Mouse (Mus musculus) lung, embryonic 14.5 days (tissue): ENCODE data around the gene Hormad1. TPM values are rescaled to one million over a fixed set of nuclear protein-coding genes. Genes with fewer than 3 reads are reported as not detected.
"Not testable (repeated sequence)": the region's sequence is repeated elsewhere in the genome, so short reads cannot be mapped to it uniquely, and the experiment has no call there.

Experiments
- ATAC-seq: fragments of 200-750 bp; cut with Nextera tagmentation; 2 replicates; pipeline ENCODE4 v1.8.0; 2017; ENCODE audit warnings: mild to moderate bottlenecking, moderate TSS enrichment, moderate library complexity; ENCODE audit not compliant: insufficient read depth
- DNase-seq: peaks from one replicate; pipeline ENCODE4 v3.0.0-alpha.2; 2015
- H3K27ac ChIP-seq: fragments of 300-500 bp; sonication (generic); 2 replicates; pipeline ENCODE4 v1.5.1; 2014; ENCODE audit warnings: low read depth, mild to moderate bottlenecking, moderate library complexity
- H3K27me3 ChIP-seq: fragments of 300-500 bp; sonication (generic); 2 replicates; pipeline ENCODE4 v1.6.1; 2014; ENCODE audit warnings: low read length, control low read depth; ENCODE audit not compliant: insufficient read depth
- H3K36me3 ChIP-seq: fragments of 300-500 bp; sonication (generic); 2 replicates; pipeline ENCODE4 v1.6.1; 2014; ENCODE audit warnings: control low read depth; ENCODE audit not compliant: insufficient read depth
- H3K4me1 ChIP-seq: fragments of 300-500 bp; sonication (generic); 2 replicates; pipeline ENCODE4 v1.6.1; 2014; ENCODE audit warnings: antibody characterized with exemption, control low read depth; ENCODE audit not compliant: insufficient read depth
- H3K4me2 ChIP-seq: fragments of 300-500 bp; sonication (generic); 2 replicates; pipeline ENCODE4 v1.6.1; 2014; ENCODE audit warnings: mild to moderate bottlenecking
- H3K4me3 ChIP-seq: fragments of 300-500 bp; sonication (generic); 2 replicates; pipeline ENCODE4 v1.5.1; 2014; ENCODE audit warnings: low read depth, low read length
- H3K9ac ChIP-seq: fragments of 300-500 bp; sonication (generic); 2 replicates; pipeline ENCODE4 v1.6.1; 2014
- H3K9me3 ChIP-seq: fragments of 300-500 bp; sonication (generic); 2 replicates; pipeline ENCODE4 v1.6.1; 2016; ENCODE audit warnings: low read depth, low read length, control low read depth
- CTCF ChIP-seq: IDR thresholded peaks from 2 replicates; pipeline ENCODE4 v1.5.1; 2016; ENCODE audit warnings: antibody characterized with exemption, low read depth
- WGBS: fragments of 180-500 bp; shearing (Covaris S2); extraction: QIAGEN DNeasy Blood & Tissue Kit; methylation state at CpG from one replicate; pipeline ENCODE4 v1.1.7; 2014; 5-methylcytosine and 5-hydroxymethylcytosine counted together
- polyA plus RNA-seq: library from polyadenylated mRNA; unstranded; fragments of >200 nt; fragmentation: Nextera tagmentation; extraction: Ambion mirVana; gene quantifications from 2 replicates; pipeline ENCODE4 v1.2.1, GENCODE M21; 2014

Hormad1 gene
- polyA plus RNA-seq, 1 experiment from 2014 or later = not detected

DNA sequence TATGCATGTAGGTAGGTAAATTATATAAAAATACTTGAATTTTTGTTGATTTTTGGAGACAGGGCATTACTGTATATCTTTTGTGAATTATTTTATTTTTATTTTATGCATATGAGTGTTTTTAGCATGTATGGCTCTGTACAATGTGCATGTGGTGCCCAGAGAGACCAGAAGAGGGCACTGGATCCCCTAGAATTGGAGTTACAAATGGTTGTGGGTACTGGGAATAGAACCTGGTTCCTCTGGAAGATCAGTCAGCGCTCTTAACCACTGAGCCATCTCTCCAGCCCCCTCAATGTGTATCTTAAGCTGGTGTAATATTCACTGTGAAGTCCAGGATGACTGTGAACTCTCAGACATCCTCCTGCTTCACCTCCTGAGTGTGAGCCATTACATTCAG, 24.6 kb upstream of the Hormad1 start:
- no peak for TF ChIP-seq CTCF
- WGBS = 79% methylated on average over 1 of the region's 1 CpGs
- no peak for ATAC-seq
- H3K4me1 ChIP-seq = no peaks in the 10 kb centered on the region
- H3K36me3 ChIP-seq = no peaks in the 10 kb centered on the region
- H3K27me3 ChIP-seq = no peaks in the 10 kb centered on the region
- no peak overlapping the region for H3K4me2 ChIP-seq
- H3K27ac ChIP-seq = no peak overlapping the region
- H3K9ac ChIP-seq = no peak overlapping the region
- H3K4me3 ChIP-seq = no peak overlapping the region
- DNase-seq = no peak
- H3K9me3 ChIP-seq = no peaks in the 10 kb centered on the region

DNA sequence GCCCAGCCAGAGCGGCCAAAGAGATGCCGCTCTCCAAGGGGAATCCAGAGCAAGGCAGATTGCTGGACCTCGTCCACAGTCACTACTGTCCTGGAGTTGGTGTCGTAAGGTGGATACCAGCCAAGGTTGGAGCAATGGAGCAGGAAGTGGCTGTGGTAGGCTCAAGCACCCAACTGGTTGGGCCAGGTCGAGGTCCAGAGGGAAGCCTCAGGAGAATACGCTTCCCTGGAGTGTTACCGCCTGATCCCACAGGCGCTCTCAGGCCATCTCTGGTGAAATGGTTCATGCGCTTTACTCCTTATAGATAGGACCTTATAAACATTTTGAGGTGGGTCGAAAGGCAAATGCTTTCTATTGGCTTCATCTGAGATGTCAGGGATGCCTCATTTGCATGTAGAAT, 20.5 kb upstream of the Hormad1 start:
- H3K4me3 ChIP-seq = no peak overlapping the region
- H3K9ac ChIP-seq = no peak overlapping the region
- H3K9me3 ChIP-seq = no peaks in the 10 kb centered on the region
- H3K4me1 ChIP-seq = no peaks in the 10 kb centered on the region
- H3K27ac ChIP-seq = no peak overlapping the region
- ATAC-seq (no peak), DNase-seq (no peak)
- 85% methylated on average over 10 of the region's 10 CpGs for WGBS
- no peaks in the 10 kb centered on the region for H3K27me3 ChIP-seq
- no peaks in the 10 kb centered on the region for H3K36me3 ChIP-seq
- no peak for TF ChIP-seq CTCF
- no peak overlapping the region for H3K4me2 ChIP-seq

DNA sequence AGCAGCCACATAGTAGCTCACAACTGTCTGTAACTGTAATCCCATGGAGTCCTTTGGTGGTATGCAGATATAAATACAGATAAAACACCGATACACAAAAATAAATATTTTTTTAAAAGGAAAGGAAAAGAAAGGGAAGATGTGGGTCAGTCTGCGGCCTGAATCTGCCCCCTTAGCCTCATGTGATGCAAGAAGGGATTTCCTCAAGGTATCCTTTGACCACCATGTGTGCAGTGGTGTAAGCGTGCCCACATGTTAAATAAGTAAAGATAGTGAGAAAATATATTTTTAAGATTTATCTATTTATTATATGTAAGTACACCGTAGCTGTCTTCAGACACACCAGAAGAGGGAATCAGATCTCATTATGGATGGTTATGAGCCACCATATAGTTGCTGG, 19.6 kb upstream of the Hormad1 start:
- WGBS = 88% methylated on average over 4 of the region's 4 CpGs
- no peaks in the 10 kb centered on the region for H3K9me3 ChIP-seq
- no peak overlapping the region for H3K4me2 ChIP-seq
- no peaks in the 10 kb centered on the region for H3K36me3 ChIP-seq
- H3K4me3 ChIP-seq = no peak overlapping the region
- H3K4me1 ChIP-seq = no peaks in the 10 kb centered on the region
- H3K27ac ChIP-seq = no peak overlapping the region
- ATAC-seq (no peak), DNase-seq (no peak)
- no peaks in the 10 kb centered on the region for H3K27me3 ChIP-seq
- no peak overlapping the region for H3K9ac ChIP-seq
- TF ChIP-seq CTCF = no peak

DNA sequence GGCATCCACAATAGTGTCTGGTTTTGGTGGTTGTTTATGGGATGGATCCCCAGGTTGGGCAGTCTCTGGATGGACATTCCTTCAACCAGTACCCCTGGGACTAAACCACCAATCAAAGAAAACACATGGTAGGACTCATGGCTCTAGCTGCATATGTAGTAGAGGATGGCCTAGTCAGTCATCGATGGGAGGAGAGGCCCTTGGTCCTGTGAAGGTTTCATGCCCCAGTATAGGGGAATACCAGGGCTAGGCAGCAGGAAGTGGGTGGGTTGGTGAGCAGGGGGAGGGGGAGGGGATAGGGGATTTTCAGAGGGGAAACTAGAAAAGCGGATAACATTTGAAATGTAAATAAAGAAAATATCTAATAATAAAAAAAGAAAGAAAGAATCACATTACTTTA, 18.3 kb upstream of the Hormad1 start:
- not testable (repeated sequence) for H3K27me3 ChIP-seq, H3K4me2 ChIP-seq, H3K36me3 ChIP-seq, ATAC-seq, H3K9me3 ChIP-seq, DNase-seq, H3K27ac ChIP-seq, H3K9ac ChIP-seq, H3K4me3 ChIP-seq, H3K4me1 ChIP-seq
- WGBS = 61% methylated on average over 2 of the region's 2 CpGs

DNA sequence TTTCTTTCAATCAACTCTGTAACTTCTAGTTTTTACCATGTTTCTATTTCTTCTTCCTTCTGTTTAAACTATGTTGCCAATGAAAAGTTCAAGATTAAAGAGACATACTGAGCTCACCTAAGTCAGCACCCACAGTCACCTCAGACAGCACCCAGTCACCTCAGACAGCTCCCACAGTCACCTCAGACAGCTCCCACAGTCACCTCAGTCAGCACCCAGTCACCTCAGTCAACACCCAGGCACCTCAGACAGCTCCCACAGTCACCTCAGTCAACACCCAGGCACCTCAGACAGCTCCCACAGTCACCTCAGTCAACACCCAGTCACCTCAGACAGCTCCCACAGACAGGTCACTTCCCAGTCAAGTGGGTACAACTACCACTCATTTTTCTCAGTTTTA, 17.3 kb upstream of the Hormad1 start:
- H3K27me3 ChIP-seq = no peaks in the 10 kb centered on the region
- H3K9ac ChIP-seq = no peak overlapping the region
- H3K9me3 ChIP-seq = no peaks in the 10 kb centered on the region
- DNase-seq = no peak
- H3K4me3 ChIP-seq = no peak overlapping the region
- H3K27ac ChIP-seq = no peak overlapping the region
- no peak for TF ChIP-seq CTCF
- no peak for ATAC-seq
- H3K36me3 ChIP-seq = no peaks in the 10 kb centered on the region
- H3K4me1 ChIP-seq = no peaks in the 10 kb centered on the region
- H3K4me2 ChIP-seq = no peak overlapping the region

DNA sequence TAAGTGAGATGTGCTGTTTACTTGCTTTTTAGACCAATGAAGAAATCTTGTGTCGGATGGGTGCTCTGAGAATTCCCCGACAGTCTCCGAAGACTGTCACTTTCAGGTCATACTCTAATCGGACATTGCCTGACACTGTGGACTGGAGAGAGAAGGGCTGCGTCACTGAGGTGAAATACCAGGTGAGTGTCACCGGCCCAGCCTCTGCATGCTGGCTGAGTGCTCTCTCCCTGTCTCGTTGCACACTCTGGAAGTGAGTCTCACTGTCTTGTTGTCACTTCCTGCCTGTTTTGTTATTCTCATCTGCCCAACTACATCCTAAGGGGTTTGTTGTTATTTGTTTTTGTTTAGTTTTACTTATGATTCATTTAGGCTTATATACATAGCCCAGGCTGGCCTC, 16.5 kb upstream of the Hormad1 start:
- WGBS = 51% methylated on average over 7 of the region's 7 CpGs
- Histone ChIP-seq H3K27me3 (no peaks in the 10 kb centered on the region), H3K9ac (no peak overlapping the region), H3K9me3 (no peaks in the 10 kb centered on the region), H3K27ac (no peak overlapping the region), H3K4me3 (no peak overlapping the region), H3K36me3 (no peaks in the 10 kb centered on the region), H3K4me1 (no peaks in the 10 kb centered on the region), H3K4me2 (no peak overlapping the region)
- no peak for ATAC-seq
- DNase-seq = no peak
- no peak for TF ChIP-seq CTCF

DNA sequence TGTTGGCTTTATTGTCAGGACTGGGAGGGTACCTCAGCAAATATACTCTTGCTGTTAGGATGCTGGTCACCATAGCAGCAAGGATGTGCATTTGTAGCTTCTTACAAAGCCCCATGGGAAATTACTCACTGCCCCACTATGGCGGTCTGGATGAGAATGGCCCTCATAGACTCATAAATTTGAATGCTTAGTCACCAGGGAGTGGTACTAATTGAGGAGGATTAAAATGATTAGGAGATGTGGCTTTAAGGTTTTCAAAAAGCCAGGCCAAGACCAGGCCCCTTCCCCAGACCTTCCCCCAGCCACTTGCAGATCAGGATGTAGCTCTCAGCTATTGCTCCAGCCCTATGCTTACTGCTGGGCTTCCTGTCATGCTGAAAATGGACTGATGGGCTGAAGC, 9.3 kb upstream of the Hormad1 start:
- Histone ChIP-seq H3K4me3 (no peak overlapping the region), H3K4me2 (no peak overlapping the region), H3K9me3 (no peaks in the 10 kb centered on the region), H3K36me3 (no peaks in the 10 kb centered on the region), H3K27ac (no peak overlapping the region), H3K27me3 (no peaks in the 10 kb centered on the region), H3K4me1 (no peaks in the 10 kb centered on the region), H3K9ac (no peak overlapping the region)
- WGBS = 79% methylated on average over 1 of the region's 1 CpGs
- no peak for TF ChIP-seq CTCF
- DNase-seq (no peak), ATAC-seq (no peak)

DNA sequence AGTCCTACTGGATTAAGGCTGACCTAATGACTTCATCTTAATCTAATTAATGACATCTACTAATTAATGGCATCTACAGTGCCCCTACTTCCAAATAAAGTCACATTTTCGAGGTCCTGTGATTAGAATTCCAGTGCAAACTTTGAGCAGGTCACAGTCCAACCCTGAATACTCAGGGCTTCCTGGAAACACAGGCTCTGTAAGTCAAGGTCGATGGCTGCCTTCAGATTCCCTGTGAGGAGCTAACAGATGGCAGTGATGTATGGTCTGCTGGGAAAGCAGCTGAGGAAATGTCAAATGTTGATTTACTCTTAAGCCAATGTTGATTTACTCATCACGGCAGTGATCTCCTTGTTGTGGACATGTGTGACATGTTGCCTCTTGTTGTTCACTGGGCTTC, 5.5 kb upstream of the Hormad1 start:
- 33% methylated on average over 3 of the region's 3 CpGs for WGBS
- H3K36me3 ChIP-seq = no peaks in the 10 kb centered on the region
- H3K4me1 ChIP-seq = no peaks in the 10 kb centered on the region
- no peak for TF ChIP-seq CTCF
- no peak overlapping the region for H3K4me3 ChIP-seq
- no peak overlapping the region for H3K4me2 ChIP-seq
- H3K9ac ChIP-seq = no peak overlapping the region
- H3K27ac ChIP-seq = no peak overlapping the region
- ATAC-seq = no peak
- DNase-seq = no peak
- no peaks in the 10 kb centered on the region for H3K27me3 ChIP-seq
- no peaks in the 10 kb centered on the region for H3K9me3 ChIP-seq
